22 mouse cellular contexts compared by ENCODE assay signal in genomic region chr7:90282786-90283185, GRCm38 (mm10). TPM values are rescaled to one million over a fixed set of nuclear protein-coding genes. Genes with fewer than 3 reads are reported as not detected.
"Had no signal": no experiment of that assay in that cellular context is flagged by ENCODE, and none has a peak within 500 bp of the region (broad histone marks: within the 10 kb centered on the region; RNA-seq: fewer than 3 reads in every experiment).

No protein-coding gene starts in this region.

- H3K4me1 ChIP-seq: midbrain, embryonic 10.5 days; midbrain, embryonic 12.5 days; neural tube, embryonic 12.5 days had no signal

- H3K9me3 ChIP-seq: midbrain, embryonic 10.5 days; midbrain, embryonic 12.5 days; neural tube, embryonic 12.5 days; stomach, embryonic 15.5 days had no signal

- H3K27ac ChIP-seq: midbrain, embryonic 10.5 days; midbrain, embryonic 12.5 days; neural tube, embryonic 12.5 days; stomach, embryonic 15.5 days; stomach, postnatal 0 days had no signal

- ATAC-seq: midbrain, embryonic 16.5 days had no signal

- H3K4me3 ChIP-seq: midbrain, embryonic 10.5 days; midbrain, embryonic 12.5 days; neural tube, embryonic 12.5 days; stomach, embryonic 15.5 days had no signal

- H3K4me2 ChIP-seq: lung, embryonic 14.5 days; midbrain, embryonic 12.5 days; neural tube, embryonic 12.5 days; stomach, embryonic 15.5 days had no signal

- DNase-seq: lung, adult 18-20 months; lung, embryonic 14.5 days; lung, postnatal 10 days; lung, postnatal 4 days; midbrain, embryonic 14.5 days; right cerebral cortex, postnatal 14 days; thymus, adult 18-20 months; thymus, postnatal 14 days; thymus, postnatal 36 days had no signal

- H3K36me3 ChIP-seq: midbrain, embryonic 10.5 days; midbrain, embryonic 12.5 days; neural tube, embryonic 12.5 days; stomach, embryonic 15.5 days had no signal

- H3K9ac ChIP-seq: lung, embryonic 14.5 days; midbrain, embryonic 12.5 days; neural tube, embryonic 12.5 days; stomach, embryonic 15.5 days had no signal

- H3K27me3 ChIP-seq: midbrain, embryonic 12.5 days; neural tube, embryonic 12.5 days; stomach, embryonic 15.5 days had no signal

RNA-seq across cellular contexts. Expression of gene Ccdc83, which starts 17.2 kb away (rescaled TPM):
- total RNA-seq: megakaryocyte, adult 5-6 weeks; megakaryocyte-erythroid progenitor cell, adult 5-6 weeks; neutrophil, adult 5-6 weeks had no signal
- polyA plus RNA-seq: lung, embryonic 14.5 days; lung, embryonic 16.5 days; midbrain, embryonic 10.5 days; midbrain, embryonic 12.5 days; midbrain, embryonic 14.5 days; midbrain, embryonic 16.5 days; neural tube, embryonic 12.5 days; neural tube, embryonic 14.5 days; spleen, adult 2 months; stomach, embryonic 15.5 days; stomach, postnatal 0 days; thymus, postnatal 0 days had no signal
